Mouse (Mus musculus): ENCODE measurements at regions not wholly inside any gene's neighbourhood (a gene's known extent, or its start where the extent isn't known, plus 50 kb on each side); places are given as distances from the start of the nearest gene placed in this dataset.

DNA sequence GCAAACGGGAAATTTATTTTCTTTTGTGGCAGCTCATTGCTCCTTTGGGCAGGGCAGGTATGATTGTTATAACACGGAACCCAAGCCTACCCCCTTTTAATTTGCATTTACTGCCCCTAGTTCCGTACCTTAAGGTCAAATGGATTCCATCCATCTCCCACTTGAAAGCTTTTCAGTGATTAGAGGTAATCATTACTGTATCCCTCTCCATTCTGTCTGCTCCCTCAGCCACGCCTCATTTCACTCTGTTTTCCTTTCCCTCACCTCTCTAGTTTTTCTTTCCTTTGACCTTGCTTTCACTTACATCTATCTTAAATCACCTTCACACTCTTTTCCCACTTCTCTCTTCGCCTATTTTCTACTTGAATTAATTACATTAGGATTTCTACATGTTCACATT, 481.2 kb upstream of the Pdzrn3 start:
- Histone ChIP-seq H3K27ac (replicated peaks) (no peak overlapping the region), H3K4me2 (replicated peaks; ENCODE audit: low read depth) (no peak overlapping the region), H3K9ac (ENCODE audit: low read length) (no peak overlapping the region), H3K4me3 (ENCODE audit: low read depth, low read length) (no peak overlapping the region), H3K4me1 (replicated peaks; ENCODE audit: control insufficient read depth, insufficient read depth) (no peaks in the 10 kb centered on the region), H3K9me3 (ENCODE audit: control insufficient read depth, low read length) (no peaks in the 10 kb centered on the region), H3K27me3 (ENCODE audit: control insufficient read depth, insufficient read depth, low read length) (no peaks in the 10 kb centered on the region), H3K36me3 (ENCODE audit: control insufficient read depth, insufficient read depth, low read length) (no peaks in the 10 kb centered on the region)
- ATAC-seq (ENCODE audit: low FRiP score, low TSS enrichment) = no peak
- TF ChIP-seq EP300 (optimal IDR thresholded peaks at IDR 0.05) = no peak
- TF ChIP-seq CTCF (IDR thresholded peaks at IDR 0.05; ENCODE audit: low read depth) = no peak
- WGBS = 37% methylated on average over 5 of the region's 5 CpGs
- no peak for DNase-seq (ENCODE audit: low spot score)

DNA sequence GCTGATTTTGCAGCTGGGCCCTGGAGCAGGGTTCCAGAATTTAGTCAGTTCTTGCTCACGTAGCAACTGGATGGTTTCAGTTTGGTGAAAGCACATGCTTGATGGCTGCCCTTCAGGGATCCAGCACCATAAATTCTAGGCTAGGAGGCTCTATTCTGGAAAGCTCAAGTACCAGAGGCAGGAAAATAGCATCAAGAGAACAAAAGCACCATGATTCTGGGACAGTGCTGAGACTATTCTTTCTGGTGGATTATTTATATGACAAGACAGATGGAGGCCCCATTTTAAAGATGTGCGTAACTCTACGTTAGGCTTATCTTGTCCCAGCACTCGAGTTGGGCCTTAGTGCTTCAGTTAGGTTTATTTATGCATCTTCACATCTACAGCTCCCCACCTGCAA, 463.0 kb upstream of the Pdzrn3 start:
- H3K9me3 ChIP-seq (ENCODE audit: control insufficient read depth, low read length) = 0 out of 2 replicates have a peak, but pooled peaks cover 2% of the 10 kb centered on the region
- no peak overlapping the region for H3K27ac ChIP-seq (replicated peaks)
- WGBS = 81% methylated on average over 4 of the region's 4 CpGs
- TF ChIP-seq EP300 (optimal IDR thresholded peaks at IDR 0.05) = no peak
- no peak for TF ChIP-seq CTCF (IDR thresholded peaks at IDR 0.05; ENCODE audit: low read depth)
- no peak overlapping the region for H3K4me2 ChIP-seq (replicated peaks; ENCODE audit: low read depth)
- ATAC-seq (ENCODE audit: low FRiP score, low TSS enrichment) = no peak
- no peaks in the 10 kb centered on the region for H3K36me3 ChIP-seq (ENCODE audit: control insufficient read depth, insufficient read depth, low read length)
- no peak overlapping the region for H3K9ac ChIP-seq (ENCODE audit: low read length)
- H3K4me3 ChIP-seq (ENCODE audit: low read depth, low read length) = no peak overlapping the region
- DNase-seq (ENCODE audit: low spot score) = no peak
- no peaks in the 10 kb centered on the region for H3K4me1 ChIP-seq (replicated peaks; ENCODE audit: control insufficient read depth, insufficient read depth)
- no peaks in the 10 kb centered on the region for H3K27me3 ChIP-seq (ENCODE audit: control insufficient read depth, insufficient read depth, low read length)

DNA sequence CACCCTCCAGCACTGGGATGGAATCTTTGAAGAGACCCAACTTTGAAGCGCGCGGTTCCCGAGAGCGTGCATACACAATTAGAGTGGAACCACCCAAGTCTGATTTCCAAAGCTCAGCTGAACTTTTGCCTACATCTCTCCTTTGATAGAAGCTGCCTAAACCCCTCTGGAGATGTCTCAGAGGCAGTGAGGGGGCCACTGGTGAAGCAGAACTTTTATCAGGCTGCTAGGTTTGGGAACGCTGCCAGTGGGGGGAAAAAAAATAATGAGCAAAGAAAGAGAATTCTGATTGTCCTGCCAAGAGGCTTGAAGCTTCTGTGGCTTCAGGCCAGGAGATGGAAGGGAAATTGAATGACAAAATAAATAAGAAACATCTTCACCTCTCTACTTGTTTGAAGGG, 459.9 kb upstream of the Pdzrn3 start:
- Histone ChIP-seq H3K4me2 (replicated peaks; ENCODE audit: low read depth) (no peak overlapping the region), H3K9me3 (ENCODE audit: control insufficient read depth, low read length) (0 out of 2 replicates have a peak, but pooled peaks cover 2% of the 10 kb centered on the region), H3K27ac (replicated peaks) (no peak overlapping the region), H3K4me1 (replicated peaks; ENCODE audit: control insufficient read depth, insufficient read depth) (no peaks in the 10 kb centered on the region), H3K27me3 (ENCODE audit: control insufficient read depth, insufficient read depth, low read length) (no peaks in the 10 kb centered on the region), H3K36me3 (ENCODE audit: control insufficient read depth, insufficient read depth, low read length) (no peaks in the 10 kb centered on the region), H3K4me3 (ENCODE audit: low read depth, low read length) (no peak overlapping the region), H3K9ac (ENCODE audit: low read length) (no peak overlapping the region)
- ATAC-seq (ENCODE audit: low FRiP score, low TSS enrichment) = no peak
- WGBS = 81% methylated on average over 6 of the region's 6 CpGs
- no peak for DNase-seq (ENCODE audit: low spot score)
- TF ChIP-seq EP300 (optimal IDR thresholded peaks at IDR 0.05) (no peak), CTCF (IDR thresholded peaks at IDR 0.05; ENCODE audit: low read depth) (no peak)

DNA sequence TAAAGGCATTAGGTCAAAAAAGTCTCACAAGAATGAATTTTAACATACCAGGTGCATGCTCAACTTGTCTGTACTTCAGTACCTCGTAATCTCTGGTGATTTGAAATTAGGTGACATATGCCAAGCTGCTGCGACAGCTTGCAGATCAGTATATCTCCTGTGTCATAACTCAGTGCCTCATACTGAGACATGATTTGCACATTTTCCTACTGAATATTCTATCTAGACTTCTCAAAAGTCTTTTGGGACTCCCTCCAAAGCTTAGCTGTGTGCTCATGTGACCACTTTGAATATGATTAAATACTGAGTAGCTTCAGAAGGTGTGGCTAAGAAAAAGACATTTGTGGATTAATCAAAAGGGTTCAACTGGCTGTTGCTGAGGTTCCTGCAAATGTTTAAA, 416.3 kb upstream of the Pdzrn3 start:
- H3K27ac ChIP-seq (replicated peaks) = no peak overlapping the region
- ATAC-seq (ENCODE audit: low FRiP score, low TSS enrichment) = no peak
- DNase-seq (ENCODE audit: low spot score) = no peak
- H3K36me3 ChIP-seq (ENCODE audit: control insufficient read depth, insufficient read depth, low read length) = no peaks in the 10 kb centered on the region
- H3K4me2 ChIP-seq (replicated peaks; ENCODE audit: low read depth) = no peak overlapping the region
- H3K9me3 ChIP-seq (ENCODE audit: control insufficient read depth, low read length) = no peaks in the 10 kb centered on the region
- H3K27me3 ChIP-seq (ENCODE audit: control insufficient read depth, insufficient read depth, low read length) = no peaks in the 10 kb centered on the region
- no peak overlapping the region for H3K9ac ChIP-seq (ENCODE audit: low read length)
- no peak overlapping the region for H3K4me3 ChIP-seq (ENCODE audit: low read depth, low read length)
- no peaks in the 10 kb centered on the region for H3K4me1 ChIP-seq (replicated peaks; ENCODE audit: control insufficient read depth, insufficient read depth)
- WGBS = 76% methylated on average over 2 of the region's 2 CpGs
- TF ChIP-seq EP300 (optimal IDR thresholded peaks at IDR 0.05) (no peak), CTCF (IDR thresholded peaks at IDR 0.05; ENCODE audit: low read depth) (no peak)

DNA sequence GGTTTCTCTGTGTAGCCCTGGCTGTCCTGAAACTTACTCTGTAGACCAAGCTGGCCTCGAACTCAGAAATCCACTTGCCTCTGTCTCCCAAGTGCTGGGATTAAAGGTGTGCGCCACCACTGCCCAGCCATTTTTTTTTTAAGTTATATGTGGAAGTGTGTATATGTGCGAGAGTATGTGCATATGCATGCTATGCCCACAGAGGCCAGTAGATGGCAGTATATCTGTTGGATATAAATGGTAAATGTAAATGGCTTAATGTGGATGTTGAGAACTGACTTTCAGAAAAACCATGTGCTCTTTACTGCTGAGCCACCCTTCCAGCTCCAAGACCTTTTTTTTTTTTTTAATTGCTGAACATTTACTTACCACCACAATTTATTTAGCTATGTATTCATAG, 400.2 kb upstream of the Pdzrn3 start:
- Histone ChIP-seq H3K27ac (replicated peaks) (no peak overlapping the region), H3K4me3 (ENCODE audit: low read depth, low read length) (no peak overlapping the region), H3K9ac (ENCODE audit: low read length) (no peak overlapping the region), H3K36me3 (ENCODE audit: control insufficient read depth, insufficient read depth, low read length) (no peaks in the 10 kb centered on the region), H3K4me2 (replicated peaks; ENCODE audit: low read depth) (no peak overlapping the region), H3K4me1 (replicated peaks; ENCODE audit: control insufficient read depth, insufficient read depth) (no peaks in the 10 kb centered on the region), H3K27me3 (ENCODE audit: control insufficient read depth, insufficient read depth, low read length) (no peaks in the 10 kb centered on the region), H3K9me3 (ENCODE audit: control insufficient read depth, low read length) (no peaks in the 10 kb centered on the region)
- DNase-seq (ENCODE audit: low spot score) (no peak), ATAC-seq (ENCODE audit: low FRiP score, low TSS enrichment) (no peak)
- 89% methylated on average over 3 of the region's 3 CpGs for WGBS
- TF ChIP-seq EP300 (optimal IDR thresholded peaks at IDR 0.05) (no peak), CTCF (IDR thresholded peaks at IDR 0.05; ENCODE audit: low read depth) (peak; percentile 41)

DNA sequence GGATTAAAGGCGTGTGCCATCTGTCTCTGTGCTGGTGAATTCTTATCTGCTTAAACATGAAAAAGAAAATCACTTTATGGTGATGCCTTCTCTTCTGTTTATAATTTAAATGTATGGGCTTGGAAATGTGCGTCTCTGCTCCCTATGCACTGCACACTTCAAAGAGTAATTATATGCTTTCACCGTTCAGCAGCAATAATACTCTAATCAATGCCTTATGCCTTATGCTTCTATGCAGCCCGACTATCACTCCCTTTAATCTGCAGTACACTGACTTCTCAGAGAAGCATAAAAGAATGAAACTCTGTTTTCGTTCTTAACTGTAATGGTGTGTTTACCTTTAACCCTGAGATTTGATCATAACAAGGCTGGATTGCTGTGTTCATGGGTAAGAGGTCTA, 395.5 kb upstream of the Pdzrn3 start:
- H3K27me3 ChIP-seq (ENCODE audit: control insufficient read depth, insufficient read depth, low read length) = no peaks in the 10 kb centered on the region
- H3K27ac ChIP-seq (replicated peaks) = no peak overlapping the region
- H3K9ac ChIP-seq (ENCODE audit: low read length) = no peak overlapping the region
- no peak overlapping the region for H3K4me2 ChIP-seq (replicated peaks; ENCODE audit: low read depth)
- H3K4me1 ChIP-seq (replicated peaks; ENCODE audit: control insufficient read depth, insufficient read depth) = no peaks in the 10 kb centered on the region
- 63% methylated on average over 5 of the region's 5 CpGs for WGBS
- DNase-seq (ENCODE audit: low spot score) = no peak
- H3K36me3 ChIP-seq (ENCODE audit: control insufficient read depth, insufficient read depth, low read length) = no peaks in the 10 kb centered on the region
- H3K9me3 ChIP-seq (ENCODE audit: control insufficient read depth, low read length) = no peaks in the 10 kb centered on the region
- ATAC-seq (ENCODE audit: low FRiP score, low TSS enrichment) = no peak
- H3K4me3 ChIP-seq (ENCODE audit: low read depth, low read length) = no peak overlapping the region
- TF ChIP-seq EP300 (optimal IDR thresholded peaks at IDR 0.05) (no peak), CTCF (IDR thresholded peaks at IDR 0.05; ENCODE audit: low read depth) (no peak)
